Mouse (Mus musculus): ENCODE results near the gene Stk10. TPM values are rescaled to one million over a fixed set of nuclear protein-coding genes. Genes with fewer than 3 reads are reported as not detected.

Gene Stk10
- polyA plus RNA-seq, 1 experiment: 7.2 TPM

DNA sequence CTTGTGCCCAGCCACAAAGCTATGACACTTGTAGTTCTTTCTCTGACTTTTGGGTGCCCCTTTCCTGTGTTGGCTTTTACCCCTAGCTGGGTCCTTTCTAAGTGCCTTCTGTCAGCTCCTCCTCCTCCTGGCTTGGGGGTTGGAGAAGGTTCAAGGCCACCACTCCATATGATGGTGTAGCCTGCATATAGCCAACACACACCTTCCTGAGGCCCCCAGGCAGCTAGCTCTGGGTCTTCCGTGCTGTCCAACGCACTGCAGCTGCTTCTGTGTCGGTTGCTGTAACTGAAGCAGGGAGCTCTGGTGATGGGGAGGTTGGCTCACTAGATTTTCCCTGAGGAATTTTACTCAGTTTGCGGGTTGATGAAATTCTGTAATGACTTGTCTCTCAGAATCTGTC, 71.6 kb downstream of the Stk10 start:
- Histone ChIP-seq H3K9me3 (replicated peaks; ENCODE audit: control insufficient read depth, insufficient read depth, low read length, poor library complexity, severe bottlenecking) (no peaks in the 10 kb centered on the region), H3K4me3 (ENCODE audit: low read depth, low read length) (no peak overlapping the region), H3K9ac (ENCODE audit: low read depth, poor library complexity, severe bottlenecking) (no peak overlapping the region), H3K27ac (ENCODE audit: insufficient read depth, low read length) (no peak overlapping the region), H3K4me1 (ENCODE audit: control insufficient read depth, insufficient read depth, low read length) (peaks cover 2% of the 10 kb centered on the region), H3K36me3 (ENCODE audit: control insufficient read depth, insufficient read depth, low read length, poor library complexity, severe bottlenecking) (no peaks in the 10 kb centered on the region), H3K27me3 (ENCODE audit: control insufficient read depth, insufficient read depth, low read length, poor library complexity, severe bottlenecking) (no peaks in the 10 kb centered on the region)
- TF ChIP-seq POLR2A (IDR thresholded peaks at IDR 0.05; ENCODE audit: insufficient read depth, low read length) (no peak), EP300 (IDR thresholded peaks at IDR 0.05; ENCODE audit: insufficient read depth, low read depth, low read length) (no peak), CTCF (IDR thresholded peaks at IDR 0.05; ENCODE audit: low read depth, low read length) (no peak)

GRCm38 (mm10) chr11:32605131-32605860, 72.2 kb downstream of the Stk10 start:
- Histone ChIP-seq H3K4me1 (ENCODE audit: control insufficient read depth, insufficient read depth, low read length) (peaks cover 2% of the 10 kb centered on the region), H3K9ac (ENCODE audit: low read depth, poor library complexity, severe bottlenecking) (no peak overlapping the region), H3K4me3 (ENCODE audit: low read depth, low read length) (no peak overlapping the region), H3K9me3 (replicated peaks; ENCODE audit: control insufficient read depth, insufficient read depth, low read length, poor library complexity, severe bottlenecking) (no peaks in the 10 kb centered on the region), H3K27me3 (ENCODE audit: control insufficient read depth, insufficient read depth, low read length, poor library complexity, severe bottlenecking) (no peaks in the 10 kb centered on the region), H3K27ac (ENCODE audit: insufficient read depth, low read length) (no peak overlapping the region), H3K36me3 (ENCODE audit: control insufficient read depth, insufficient read depth, low read length, poor library complexity, severe bottlenecking) (no peaks in the 10 kb centered on the region)
- no peak for TF ChIP-seq CTCF (IDR thresholded peaks at IDR 0.05; ENCODE audit: low read depth, low read length)

GRCm38 (mm10) chr11:32605907-32606306, 72.8 kb downstream of the Stk10 start:
- H3K27me3 ChIP-seq (ENCODE audit: control insufficient read depth, insufficient read depth, low read length, poor library complexity, severe bottlenecking): no peaks in the 10 kb centered on the region
- H3K9me3 ChIP-seq (replicated peaks; ENCODE audit: control insufficient read depth, insufficient read depth, low read length, poor library complexity, severe bottlenecking): no peaks in the 10 kb centered on the region
- TF ChIP-seq EP300 (IDR thresholded peaks at IDR 0.05; ENCODE audit: insufficient read depth, low read depth, low read length) (no peak), POLR2A (IDR thresholded peaks at IDR 0.05; ENCODE audit: insufficient read depth, low read length) (no peak), CTCF (IDR thresholded peaks at IDR 0.05; ENCODE audit: low read depth, low read length) (no peak)

GRCm38 (mm10) chr11:32607319-32607718, 74.2 kb downstream of the Stk10 start:
- H3K27me3 ChIP-seq (ENCODE audit: control insufficient read depth, insufficient read depth, low read length, poor library complexity, severe bottlenecking): no peaks in the 10 kb centered on the region
- H3K4me1 ChIP-seq (ENCODE audit: control insufficient read depth, insufficient read depth, low read length): no peaks in the 10 kb centered on the region
- H3K4me3 ChIP-seq (ENCODE audit: low read depth, low read length): no peak overlapping the region
- no peaks in the 10 kb centered on the region for H3K9me3 ChIP-seq (replicated peaks; ENCODE audit: control insufficient read depth, insufficient read depth, low read length, poor library complexity, severe bottlenecking)
- no peak overlapping the region for H3K9ac ChIP-seq (ENCODE audit: low read depth, poor library complexity, severe bottlenecking)
- TF ChIP-seq EP300 (IDR thresholded peaks at IDR 0.05; ENCODE audit: insufficient read depth, low read depth, low read length) (no peak), POLR2A (IDR thresholded peaks at IDR 0.05; ENCODE audit: insufficient read depth, low read length) (no peak), CTCF (IDR thresholded peaks at IDR 0.05; ENCODE audit: low read depth, low read length) (no peak)
- H3K36me3 ChIP-seq (ENCODE audit: control insufficient read depth, insufficient read depth, low read length, poor library complexity, severe bottlenecking): no peaks in the 10 kb centered on the region
- H3K27ac ChIP-seq (ENCODE audit: insufficient read depth, low read length): no peak overlapping the region

More at GRCm38 (mm10) chr11:32605907-32606306, 72.8 kb downstream of the Stk10 start:
- Histone ChIP-seq H3K36me3 (ENCODE audit: control insufficient read depth, insufficient read depth, low read length, poor library complexity, severe bottlenecking) (no peaks in the 10 kb centered on the region), H3K9ac (ENCODE audit: low read depth, poor library complexity, severe bottlenecking) (no peak overlapping the region), H3K4me3 (ENCODE audit: low read depth, low read length) (no peak overlapping the region), H3K4me1 (ENCODE audit: control insufficient read depth, insufficient read depth, low read length) (peaks cover 2% of the 10 kb centered on the region), H3K27ac (ENCODE audit: insufficient read depth, low read length) (no peak overlapping the region)

GRCm38 (mm10) chr11:32610616-32611015, 77.5 kb downstream of the Stk10 start:
- Histone ChIP-seq H3K9me3 (replicated peaks; ENCODE audit: control insufficient read depth, insufficient read depth, low read length, poor library complexity, severe bottlenecking) (no peaks in the 10 kb centered on the region), H3K4me3 (ENCODE audit: low read depth, low read length) (no peak overlapping the region), H3K27ac (ENCODE audit: insufficient read depth, low read length) (no peak overlapping the region), H3K27me3 (ENCODE audit: control insufficient read depth, insufficient read depth, low read length, poor library complexity, severe bottlenecking) (no peaks in the 10 kb centered on the region), H3K4me1 (ENCODE audit: control insufficient read depth, insufficient read depth, low read length) (no peaks in the 10 kb centered on the region), H3K36me3 (ENCODE audit: control insufficient read depth, insufficient read depth, low read length, poor library complexity, severe bottlenecking) (no peaks in the 10 kb centered on the region), H3K9ac (ENCODE audit: low read depth, poor library complexity, severe bottlenecking) (no peak overlapping the region)
- TF ChIP-seq POLR2A (IDR thresholded peaks at IDR 0.05; ENCODE audit: insufficient read depth, low read length) (no peak), CTCF (IDR thresholded peaks at IDR 0.05; ENCODE audit: low read depth, low read length) (no peak), EP300 (IDR thresholded peaks at IDR 0.05; ENCODE audit: insufficient read depth, low read depth, low read length) (no peak)

DNA sequence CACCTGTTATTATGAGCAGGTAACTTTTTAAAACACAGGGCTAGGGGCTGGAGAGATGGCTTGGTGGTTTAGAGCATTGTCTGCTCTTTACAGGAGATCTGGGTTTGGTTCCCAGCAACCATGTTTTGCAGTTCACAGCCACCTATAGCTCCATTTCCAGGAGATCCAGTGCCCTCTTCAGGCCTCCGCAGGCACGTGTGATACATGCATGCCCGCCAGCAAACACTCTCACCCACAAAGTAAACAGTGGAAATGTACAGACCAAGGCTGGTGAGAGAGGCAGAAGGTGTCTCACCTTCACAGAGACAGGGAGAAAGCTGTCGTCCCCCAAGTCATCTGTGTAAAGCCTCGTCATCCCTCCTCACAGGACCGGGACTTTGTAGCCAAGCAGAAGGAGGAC, 79.2 kb downstream of the Stk10 start:
- Histone ChIP-seq H3K4me3 (ENCODE audit: low read depth, low read length) (no peak overlapping the region), H3K27me3 (ENCODE audit: control insufficient read depth, insufficient read depth, low read length, poor library complexity, severe bottlenecking) (no peaks in the 10 kb centered on the region), H3K36me3 (ENCODE audit: control insufficient read depth, insufficient read depth, low read length, poor library complexity, severe bottlenecking) (no peaks in the 10 kb centered on the region), H3K27ac (ENCODE audit: insufficient read depth, low read length) (no peak overlapping the region), H3K9me3 (replicated peaks; ENCODE audit: control insufficient read depth, insufficient read depth, low read length, poor library complexity, severe bottlenecking) (no peaks in the 10 kb centered on the region), H3K4me1 (ENCODE audit: control insufficient read depth, insufficient read depth, low read length) (no peaks in the 10 kb centered on the region), H3K9ac (ENCODE audit: low read depth, poor library complexity, severe bottlenecking) (no peak overlapping the region)
- TF ChIP-seq POLR2A (IDR thresholded peaks at IDR 0.05; ENCODE audit: insufficient read depth, low read length): no peak
